Mouse (Mus musculus): ENCODE measurements at regions not wholly inside any gene's neighbourhood (a gene's known extent, or its start where the extent isn't known, plus 50 kb on each side); places are given as distances from the start of the nearest gene placed in this dataset.

- DNase-seq, result no peak
Observed at GRCm38 (mm10) chr6:17226483-17226882, 54.5 kb upstream of the Cav2 start.
